Mouse (Mus musculus) ZHBTc4 (cell line): ENCODE measurements around the gene Riox2.

Source experiments
- DNase-seq: peaks from one replicate; pipeline ENCODE4 v3.0.0-alpha.2; 2011; ENCODE audit warnings: low read depth, low spot score

Riox2 gene

DNA sequence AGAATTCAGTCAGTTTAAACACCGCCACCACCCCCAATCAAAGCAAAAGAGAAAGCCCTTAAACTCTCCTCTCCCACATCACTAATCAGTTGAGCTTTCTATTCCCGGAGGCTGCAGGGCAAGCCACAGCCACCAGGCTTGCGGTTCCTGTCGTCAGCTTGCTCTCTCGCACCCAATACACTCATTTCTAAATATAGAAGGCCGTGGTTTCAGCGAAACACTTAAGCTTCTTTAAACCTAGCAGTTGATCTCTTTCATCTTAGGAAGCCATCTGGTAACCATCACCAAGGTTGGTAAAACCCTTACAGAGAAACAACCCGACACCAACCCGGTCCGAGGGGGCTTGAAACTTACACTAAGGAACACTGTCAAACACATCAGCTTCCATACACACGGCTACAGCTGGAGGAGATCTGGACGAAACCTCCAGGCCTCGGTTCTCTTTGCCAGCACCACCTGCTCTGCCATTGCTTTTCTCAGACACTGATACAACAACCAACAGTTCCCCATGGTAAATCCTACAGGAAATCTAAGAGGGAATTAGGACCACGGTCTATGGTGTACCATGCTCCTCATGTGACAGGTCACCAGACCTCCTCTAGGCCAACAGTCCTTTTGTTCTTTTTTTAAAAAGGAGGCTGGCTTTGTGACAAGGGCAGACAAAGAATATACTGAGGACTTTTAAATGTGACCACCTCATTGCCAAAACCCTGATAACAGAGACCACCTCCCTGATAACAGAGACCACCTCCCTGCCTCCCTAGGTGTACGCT is 46.1 kb downstream of the Riox2 start:
- no peak for DNase-seq

DNA sequence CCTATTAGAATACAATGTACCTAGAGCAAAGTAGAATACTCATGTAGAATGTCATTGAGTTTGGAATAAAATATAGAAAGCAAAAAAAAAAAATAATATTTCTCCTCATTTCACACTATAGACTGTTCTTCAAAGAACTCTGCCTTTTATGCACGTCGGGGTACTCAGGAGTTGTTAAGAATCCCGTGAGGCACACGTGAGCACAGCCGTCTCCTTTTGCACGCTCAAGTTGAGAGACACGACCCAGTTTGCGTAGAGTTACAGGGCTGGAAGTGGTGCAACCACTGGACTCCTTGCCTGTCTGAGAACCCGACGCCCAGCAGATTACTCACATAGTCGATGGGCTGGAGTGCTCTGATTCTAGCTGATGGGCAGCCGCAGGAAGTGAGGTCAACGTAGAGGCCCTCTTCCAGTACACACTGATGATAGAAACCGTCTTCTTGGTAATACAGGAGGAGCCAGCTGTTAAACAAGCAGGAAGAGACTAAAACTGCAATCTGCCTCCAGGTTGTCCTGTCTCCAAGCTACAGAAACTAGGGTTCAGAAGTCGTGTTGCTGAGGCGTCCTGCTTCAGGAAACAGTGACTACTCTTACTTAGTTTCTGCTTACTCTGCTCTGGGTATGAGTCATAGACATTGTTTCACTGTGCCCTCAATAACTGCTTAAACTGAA is 50.3 kb downstream of the Riox2 start:
- DNase-seq, result no peak

- no peak for DNase-seq
Observed at GRCm38 (mm10) chr16:59526939-59527338, 55.4 kb downstream of the Riox2 start.

DNA sequence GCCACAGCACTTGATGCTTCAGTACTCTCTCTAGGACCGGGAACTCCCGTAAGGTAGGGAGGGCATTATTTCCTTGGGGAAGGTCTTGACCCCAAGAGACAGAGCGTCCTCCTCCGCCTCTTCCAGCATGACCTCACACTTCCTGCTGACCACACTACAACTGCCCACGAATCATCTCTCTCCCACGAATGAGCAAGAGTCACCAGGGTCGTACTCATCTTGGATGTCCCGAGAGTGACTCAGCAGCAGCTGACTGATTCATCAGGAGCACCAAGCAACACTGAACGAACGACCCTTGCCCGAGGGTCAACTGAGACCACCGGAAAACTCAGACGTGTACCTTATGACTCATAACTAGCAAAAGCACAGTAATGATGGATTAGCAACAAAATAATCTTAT is 58.0 kb downstream of the Riox2 start:
- no peak for DNase-seq

DNA sequence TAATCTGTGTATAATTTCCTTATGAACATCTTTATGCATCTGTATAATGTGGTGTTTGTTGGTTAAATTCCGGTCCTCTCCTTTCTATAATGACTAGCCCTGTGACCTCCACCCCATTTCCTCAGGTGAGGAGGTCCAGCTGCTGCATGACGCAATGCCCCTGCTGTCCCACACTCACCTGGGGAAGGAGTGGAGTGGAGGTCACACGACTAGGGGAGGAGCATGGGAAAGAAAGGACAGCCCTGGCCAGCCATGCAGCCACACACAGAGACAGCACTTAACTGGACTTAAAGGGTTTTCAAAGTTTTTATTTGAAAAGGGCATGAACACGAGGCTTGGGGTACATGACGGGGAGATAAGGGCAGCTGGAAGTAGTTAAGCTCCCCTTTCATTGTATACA is 59.7 kb downstream of the Riox2 start:
- DNase-seq, result no peak

DNA sequence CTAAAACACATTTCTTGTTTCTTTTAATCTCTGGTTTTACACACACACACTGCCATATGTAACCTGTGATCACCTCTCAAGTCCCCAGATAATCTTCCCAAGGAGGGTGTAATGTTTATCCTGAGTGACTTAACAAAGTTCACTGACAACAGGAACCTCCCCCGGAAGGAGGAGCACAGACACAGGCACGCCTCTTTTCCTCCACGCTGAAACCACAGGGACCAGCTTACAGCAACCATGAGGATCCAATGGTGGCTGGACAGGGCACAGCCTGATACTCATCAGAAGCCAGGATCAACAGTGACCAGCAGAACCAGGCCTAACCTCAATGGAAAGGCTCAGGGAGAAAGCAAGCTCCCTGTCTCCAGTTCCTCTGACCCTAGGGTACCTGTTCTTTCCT is 61.0 kb downstream of the Riox2 start:
- peak; percentile 35 for DNase-seq

DNA sequence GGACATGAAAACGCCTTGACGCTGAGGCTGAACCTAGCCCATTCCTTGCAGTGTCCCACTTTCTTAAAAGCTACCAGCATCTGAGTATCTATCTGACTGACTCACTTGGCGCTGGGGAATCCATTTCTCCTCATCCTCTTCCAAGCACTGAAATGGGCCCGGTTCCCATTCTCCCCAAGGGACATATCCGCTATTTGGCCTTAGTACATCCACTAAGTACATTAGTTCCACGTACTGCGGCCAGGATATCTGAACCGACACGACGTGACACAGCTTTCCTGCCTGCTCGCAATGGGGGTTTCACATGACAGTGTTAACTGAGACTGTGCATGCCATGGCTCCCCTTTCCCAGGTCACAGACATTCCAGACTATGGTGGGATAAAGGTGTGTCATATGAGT is 62.8 kb downstream of the Riox2 start:
- DNase-seq, result no peak

DNA sequence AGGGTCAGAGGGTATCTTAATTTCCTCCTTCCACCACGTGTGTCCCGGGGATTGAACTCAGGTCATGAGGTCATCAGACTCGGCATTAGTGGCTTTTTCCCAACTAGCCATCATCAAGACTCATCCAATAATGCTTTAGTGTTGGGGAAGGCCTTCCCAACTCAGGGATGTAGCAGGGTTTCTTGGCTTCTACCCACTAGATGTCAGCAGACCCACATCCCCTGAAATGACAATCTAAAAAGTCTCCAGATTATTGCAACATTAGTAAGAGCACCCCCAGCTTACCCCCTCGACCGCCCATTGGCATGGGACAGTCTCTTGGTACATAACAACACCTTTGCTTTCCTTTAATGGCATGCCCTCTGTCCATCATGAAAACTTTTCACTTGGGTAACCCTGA is 64.1 kb downstream of the Riox2 start:
- no peak for DNase-seq

GRCm38 (mm10) chr16:59540944-59541343 is 69.4 kb downstream of the Riox2 start:
- no peak for DNase-seq

DNA sequence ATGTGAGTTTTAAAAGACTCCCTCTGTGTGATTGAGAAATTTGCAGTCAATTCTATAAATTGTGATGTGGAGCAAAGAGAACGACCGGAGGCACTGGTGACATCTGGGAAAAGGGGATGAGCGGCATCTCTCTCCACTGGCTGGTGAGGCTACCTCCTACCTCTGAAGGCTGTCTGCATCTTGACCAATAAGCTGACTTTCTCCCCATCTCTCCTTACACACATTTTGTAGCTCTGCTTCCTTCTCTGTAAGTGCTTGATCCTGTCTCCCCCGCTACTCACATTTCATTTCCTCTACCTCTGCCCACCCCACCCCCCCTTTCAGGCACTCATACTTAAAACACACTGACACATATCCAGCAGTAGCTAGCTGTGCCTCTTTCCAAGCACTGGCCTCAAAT is 69.8 kb downstream of the Riox2 start:
- DNase-seq, result no peak
